Mouse (Mus musculus) hindbrain, embryonic 16.5 days (tissue): ENCODE data around the gene Rnf121. TPM values are rescaled to one million over a fixed set of nuclear protein-coding genes. Genes with fewer than 3 reads are reported as not detected.

Experiments
- ATAC-seq: fragments of 200-750 bp; cut with Nextera tagmentation; 2 replicates; pipeline ENCODE4 v1.8.0; 2017; ENCODE audit warnings: moderate TSS enrichment, moderate library complexity
- H3K27ac ChIP-seq: fragments of 300-500 bp; sonication (generic); 2 replicates; pipeline ENCODE4 v1.5.1; 2014; ENCODE audit warnings: low read depth, mild to moderate bottlenecking, control low read depth, low read length, moderate library complexity
- H3K27me3 ChIP-seq: fragments of 300-500 bp; sonication (generic); replicated peaks from 2 replicates; pipeline ENCODE4 v1.6.1; 2014; ENCODE audit warnings: low read length; ENCODE audit not compliant: control insufficient read depth, insufficient read depth
- H3K36me3 ChIP-seq: fragments of 300-500 bp; sonication (generic); 2 replicates; pipeline ENCODE4 v1.6.1; 2014; ENCODE audit warnings: mild to moderate bottlenecking, low read length, moderate library complexity, mixed read lengths; ENCODE audit not compliant: control insufficient read depth, insufficient read depth
- H3K4me1 ChIP-seq: fragments of 300-500 bp; sonication (generic); 2 replicates; pipeline ENCODE4 v1.6.1; 2014; ENCODE audit warnings: low read depth, low read length; ENCODE audit not compliant: control insufficient read depth, insufficient read depth
- H3K4me2 ChIP-seq: fragments of 300-500 bp; sonication (generic); 2 replicates; pipeline ENCODE4 v1.6.1; 2014; ENCODE audit warnings: mild to moderate bottlenecking, low read length, control low read depth, moderate library complexity
- H3K4me3 ChIP-seq: fragments of 300-500 bp; sonication (generic); 2 replicates; pipeline ENCODE4 v1.5.1; 2014; ENCODE audit warnings: mild to moderate bottlenecking, low read length, control low read depth, moderate library complexity
- H3K9ac ChIP-seq: fragments of 300-500 bp; sonication (generic); 2 replicates; pipeline ENCODE4 v1.6.1; 2014; ENCODE audit warnings: low read depth, mild to moderate bottlenecking, control low read depth, low read length, moderate library complexity
- H3K9me3 ChIP-seq: fragments of 300-500 bp; sonication (generic); 2 replicates; pipeline ENCODE4 v1.6.1; 2014; ENCODE audit warnings: mild to moderate bottlenecking, low read length, moderate library complexity; ENCODE audit not compliant: control insufficient read depth
- WGBS: fragments of 180-500 bp; shearing (Covaris S2); extraction: QIAGEN DNeasy Blood & Tissue Kit; methylation state at CpG from one replicate; pipeline ENCODE4 v1.1.7; 2014; 5-methylcytosine and 5-hydroxymethylcytosine counted together
- polyA plus RNA-seq: library from polyadenylated mRNA; unstranded; fragments of >200 nt; fragmentation: Nextera tagmentation; extraction: Ambion mirVana; gene quantifications from 2 replicates; pipeline ENCODE4 v1.2.1, GENCODE M21; 2015

Gene Rnf121
- polyA plus RNA-seq, 1 experiment from 2014 or later = 35.9 TPM

GRCm38 (mm10) chr7:102102241-102102640, 37.0 kb upstream of the Rnf121 start:
- ATAC-seq = no peak
- WGBS = 48% methylated on average over 8 of the region's 8 CpGs

GRCm38 (mm10) chr7:102101487-102101886, 36.2 kb upstream of the Rnf121 start, which contains the start of gene Art1:
TSS of gene Art1 (plus strand) at chr7:102101743.
- Histone ChIP-seq H3K4me3 (no peak within 1 kb of the TSS), H3K4me2 (no peak within 1 kb of the TSS), H3K27ac (no peak within 1 kb of the TSS), H3K4me1 (no peaks in the 10 kb centered on the region; the same call in 1 of the 2 replicates), H3K27me3 (no peaks in the 10 kb centered on the region), H3K9ac (no peak within 1 kb of the TSS), H3K36me3 (no peaks in the 10 kb centered on the region), H3K9me3 (no peaks in the 10 kb centered on the region)
- no peak for ATAC-seq
- WGBS = 37% methylated on average over 5 of the region's 5 CpGs

More at GRCm38 (mm10) chr7:102102241-102102640, 37.0 kb upstream of the Rnf121 start:
- Histone ChIP-seq H3K9me3 (no peaks in the 10 kb centered on the region), H3K27me3 (no peaks in the 10 kb centered on the region), H3K36me3 (no peaks in the 10 kb centered on the region), H3K4me2 (no peak overlapping the region), H3K4me3 (no peak overlapping the region), H3K27ac (no peak overlapping the region), H3K9ac (no peak overlapping the region), H3K4me1 (no peaks in the 10 kb centered on the region; the same call in none of the 2 replicates)

GRCm38 (mm10) chr7:102100868-102101267, 35.6 kb upstream of the Rnf121 start:
- 68% methylated on average over 5 of the region's 5 CpGs for WGBS
- no peak overlapping the region for H3K9ac ChIP-seq
- H3K4me1 ChIP-seq = no peaks in the 10 kb centered on the region; the same call in 1 of the 2 replicates
- no peak overlapping the region for H3K4me2 ChIP-seq
- H3K4me3 ChIP-seq = no peak overlapping the region
- H3K36me3 ChIP-seq = no peaks in the 10 kb centered on the region
- no peaks in the 10 kb centered on the region for H3K27me3 ChIP-seq
- ATAC-seq = no peak
- no peaks in the 10 kb centered on the region for H3K9me3 ChIP-seq
- H3K27ac ChIP-seq = no peak overlapping the region

GRCm38 (mm10) chr7:102099760-102100661, 34.7 kb upstream of the Rnf121 start:
- Histone ChIP-seq H3K4me1 (no peaks in the 10 kb centered on the region; the same call in 1 of the 2 replicates), H3K27me3 (no peaks in the 10 kb centered on the region), H3K9me3 (no peaks in the 10 kb centered on the region), H3K27ac (no peak overlapping the region), H3K9ac (no peak overlapping the region), H3K4me2 (peak overlapping the region; percentile 42), H3K4me3 (peak overlapping the region; percentile 3; the same call in 1 of the 2 replicates), H3K36me3 (no peaks in the 10 kb centered on the region)
- no peak for ATAC-seq
- WGBS = 6% methylated on average over 30 of the region's 30 CpGs

GRCm38 (mm10) chr7:102087336-102087735, 22.1 kb upstream of the Rnf121 start:
- no peak overlapping the region for H3K4me2 ChIP-seq
- H3K27ac ChIP-seq = no peak overlapping the region
- WGBS = 88% methylated on average over 4 of the region's 4 CpGs
- H3K9me3 ChIP-seq = no peaks in the 10 kb centered on the region
- ATAC-seq = no peak
- H3K9ac ChIP-seq = no peak overlapping the region
- H3K27me3 ChIP-seq = no peaks in the 10 kb centered on the region
- H3K4me3 ChIP-seq = no peak overlapping the region
- peaks cover 4% of the 10 kb centered on the region; the same call in 1 of the 2 replicates for H3K36me3 ChIP-seq
- H3K4me1 ChIP-seq = no peaks in the 10 kb centered on the region

- Histone ChIP-seq H3K4me2 (no peak overlapping the region), H3K27me3 (no peaks in the 10 kb centered on the region), H3K36me3 (peaks cover 5% of the 10 kb centered on the region), H3K9ac (no peak overlapping the region), H3K27ac (no peak overlapping the region), H3K4me3 (no peak overlapping the region), H3K9me3 (no peaks in the 10 kb centered on the region), H3K4me1 (no peaks in the 10 kb centered on the region)
- 95% methylated on average over 26 of the region's 26 CpGs for WGBS
- no peak for ATAC-seq
Observed at GRCm38 (mm10) chr7:102084041-102084696, 18.9 kb upstream of the Rnf121 start.

GRCm38 (mm10) chr7:102082816-102083215, 17.5 kb upstream of the Rnf121 start, which contains the start of gene Trpc2:
TSS of gene Trpc2 (plus strand) at chr7:102083116.
- WGBS = 78% methylated on average over 5 of the region's 5 CpGs
- no peaks in the 10 kb centered on the region for H3K4me1 ChIP-seq
- no peak within 1 kb of the TSS for H3K27ac ChIP-seq
- H3K4me3 ChIP-seq = no peak within 1 kb of the TSS
- H3K27me3 ChIP-seq = no peaks in the 10 kb centered on the region
- H3K9ac ChIP-seq = no peak within 1 kb of the TSS
- H3K9me3 ChIP-seq = no peaks in the 10 kb centered on the region
- peaks cover 10% of the 10 kb centered on the region for H3K36me3 ChIP-seq
- ATAC-seq = no peak
- H3K4me2 ChIP-seq = no peak within 1 kb of the TSS

- H3K4me1 ChIP-seq = no peaks in the 10 kb centered on the region
- no peaks in the 10 kb centered on the region for H3K27me3 ChIP-seq
- H3K27ac ChIP-seq = no peak overlapping the region
- H3K4me3 ChIP-seq = no peak overlapping the region
- H3K9ac ChIP-seq = no peak overlapping the region
- no peak for ATAC-seq
- H3K4me2 ChIP-seq = no peak overlapping the region
- 100% methylated on average over 5 of the region's 5 CpGs for WGBS
- H3K9me3 ChIP-seq = no peaks in the 10 kb centered on the region
- H3K36me3 ChIP-seq = peaks cover 19% of the 10 kb centered on the region
Observed at GRCm38 (mm10) chr7:102081784-102082183, 16.5 kb upstream of the Rnf121 start.

GRCm38 (mm10) chr7:102080311-102080710, 15.0 kb upstream of the Rnf121 start:
- Histone ChIP-seq H3K4me3 (no peak overlapping the region), H3K9me3 (no peaks in the 10 kb centered on the region)
- WGBS = 96% methylated on average over 8 of the region's 8 CpGs

More at GRCm38 (mm10) chr7:102080311-102080710, 15.0 kb upstream of the Rnf121 start:
- H3K27me3 ChIP-seq = no peaks in the 10 kb centered on the region
- no peaks in the 10 kb centered on the region for H3K4me1 ChIP-seq
- no peak overlapping the region for H3K27ac ChIP-seq
- H3K4me2 ChIP-seq = no peak overlapping the region
- H3K36me3 ChIP-seq = peaks cover 19% of the 10 kb centered on the region
- no peak for ATAC-seq
- no peak overlapping the region for H3K9ac ChIP-seq
